Mouse (Mus musculus): Measurements from ENCODE around the gene Cdh12. TPM values are rescaled to one million over a fixed set of nuclear protein-coding genes. Genes with fewer than 3 reads are reported as not detected.

The Cdh12 gene
- total and polyA plus RNA-seq, 3 experiments = 0.13 to 0.16 TPM; not detected in 1

- Histone ChIP-seq H3K9me3 (replicated peaks; ENCODE audit: low read length) (peaks cover 8% of the 10 kb centered on the region), H3K9ac (ENCODE audit: insufficient read depth, low read depth) (no peak overlapping the region), H3K27ac (ENCODE audit: insufficient read depth, low read depth) (no peak overlapping the region), H3K4me3 (replicated peaks in 1 of 3; ENCODE audit: low read depth in 2 of 3, low read length in 2 of 3, poor library complexity in 1 of 3) (no peak overlapping the region), H3K36me3 (replicated peaks in 1 of 2; ENCODE audit: control insufficient read depth in 1 of 2, insufficient read depth in 1 of 2, low read length in 1 of 2) (no peaks in the 10 kb centered on the region), H3K27me3 (replicated peaks) (no peaks in the 10 kb centered on the region), H3K79me2 (replicated peaks; ENCODE audit: control insufficient read depth, extremely low read depth, insufficient read depth, poor library complexity, severe bottlenecking) (no peaks in the 10 kb centered on the region), H3K4me1 (ENCODE audit: control insufficient read depth in 1 of 2, insufficient read depth in 2 of 2) (no peaks in the 10 kb centered on the region), H3K4me2 (ENCODE audit: insufficient read depth, low read depth, poor library complexity, severe bottlenecking) (no peak overlapping the region)
- dilution Hi-C loops (cut with MboI; ENCODE audit: extremely low pct_ligation_motif_present, extremely low pct_unique_long_range_greater_than_20kb, low sequenced_read_pairs) = no loop called here
- DNase-seq (ENCODE audit: extremely low read depth) = no peak
- in situ Hi-C loops (cut with MboI; ENCODE audit: low pct_ligation_motif_present, low pct_unique_long_range_greater_than_20kb, low sequenced_read_pairs) = no loop called here
- no peak for TF ChIP-seq POLR2AphosphoS2 (IDR thresholded peaks at IDR 0.05; ENCODE audit: low read depth, low read length)
- no peak for TF ChIP-seq RAD21 (IDR thresholded peaks at IDR 0.05; ENCODE audit: low read depth, low read length)
- TF ChIP-seq TBP (conservative IDR thresholded peaks at IDR 0.05; ENCODE audit: low read depth, low read length) = no peak
- TF ChIP-seq BHLHE40 (IDR thresholded peaks at IDR 0.05; ENCODE audit: low read depth, low read length) = no peak
- no peak for TF ChIP-seq NELFE (IDR thresholded peaks at IDR 0.05; ENCODE audit: low read depth, low read length)
- no peak for TF ChIP-seq USF1 (IDR thresholded peaks at IDR 0.05; ENCODE audit: low read depth, low read length)
- TF ChIP-seq MEF2A (IDR thresholded peaks at IDR 0.05; ENCODE audit: borderline replicate concordance, low read depth, low read length) = no peak
- TF ChIP-seq MAFK (IDR thresholded peaks at IDR 0.05; ENCODE audit: insufficient replicate concordance, low read length) = no peak
- no peak for TF ChIP-seq CTCF (conservative IDR thresholded peaks at IDR 0.05 in 1 of 2, IDR thresholded peaks at IDR 0.05 in 1 of 2; ENCODE audit: low read depth in 2 of 2, low read length in 2 of 2)
- no peak for TF ChIP-seq MAX (IDR thresholded peaks at IDR 0.05; ENCODE audit: low read length)
- TF ChIP-seq IRF4 (IDR thresholded peaks at IDR 0.05; ENCODE audit: low read depth, low read length) = no peak
- no peak for TF ChIP-seq SIN3A (IDR thresholded peaks at IDR 0.05; ENCODE audit: low read length)
- TF ChIP-seq RCOR1 (conservative IDR thresholded peaks at IDR 0.05; ENCODE audit: low read depth, low read length) = no peak
- no peak for TF ChIP-seq KAT2A (IDR thresholded peaks at IDR 0.05; ENCODE audit: insufficient replicate concordance, low read length)
Observed at GRCm38 (mm10) chr15:20863076-20863475, 414.0 kb downstream of the Cdh12 start.

DNA sequence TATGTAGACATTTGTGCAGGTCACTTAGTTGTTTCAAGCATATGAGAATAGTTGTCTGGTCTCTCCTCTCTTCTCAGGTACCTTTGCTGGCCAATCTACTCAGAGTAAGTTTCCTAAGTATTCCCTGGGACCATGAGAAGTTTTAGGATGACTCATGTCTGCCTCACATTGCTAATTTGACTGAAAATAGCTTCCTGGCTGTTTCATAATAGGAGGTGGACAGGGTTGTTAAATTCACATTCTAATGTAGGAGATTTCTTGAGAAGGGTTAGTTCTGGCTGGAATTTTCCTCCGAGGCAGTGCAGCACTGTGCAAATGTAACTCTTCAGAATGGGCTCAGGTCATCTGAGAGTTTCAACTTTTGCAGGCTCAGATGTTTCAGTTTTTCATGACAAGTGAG, 423.5 kb downstream of the Cdh12 start:
- H3K4me1 ChIP-seq (ENCODE audit: control insufficient read depth in 1 of 2, insufficient read depth in 2 of 2) = peaks cover 0 to 5% of the 10 kb centered on the region in 2 experiments; a peak in 1 of 4 replicates
- no peak overlapping the region for H3K4me2 ChIP-seq (ENCODE audit: insufficient read depth, low read depth, poor library complexity, severe bottlenecking)
- dilution Hi-C loops (cut with MboI; ENCODE audit: extremely low pct_ligation_motif_present, extremely low pct_unique_long_range_greater_than_20kb, low sequenced_read_pairs) = no loop called here
- no peak overlapping the region for H3K4me3 ChIP-seq (replicated peaks in 1 of 3; ENCODE audit: low read depth in 2 of 3, low read length in 2 of 3, poor library complexity in 1 of 3)
- H3K27me3 ChIP-seq (replicated peaks) = no peaks in the 10 kb centered on the region
- no peaks in the 10 kb centered on the region for H3K36me3 ChIP-seq (replicated peaks in 1 of 2; ENCODE audit: control insufficient read depth in 1 of 2, insufficient read depth in 1 of 2, low read length in 1 of 2)
- peaks cover 10% of the 10 kb centered on the region for H3K9me3 ChIP-seq (replicated peaks; ENCODE audit: low read length)
- in situ Hi-C loops (cut with MboI; ENCODE audit: low pct_ligation_motif_present, low pct_unique_long_range_greater_than_20kb, low sequenced_read_pairs) = no loop called here
- no peak overlapping the region for H3K27ac ChIP-seq (ENCODE audit: insufficient read depth, low read depth)
- no peak for DNase-seq (ENCODE audit: extremely low read depth)
- TF ChIP-seq NRF1 (IDR thresholded peaks at IDR 0.05; ENCODE audit: low read depth, low read length) (no peak), MAX (IDR thresholded peaks at IDR 0.05; ENCODE audit: low read length) (no peak), JUN (IDR thresholded peaks at IDR 0.05; ENCODE audit: insufficient read depth, low read depth, low read length) (no peak), MEF2A (IDR thresholded peaks at IDR 0.05; ENCODE audit: borderline replicate concordance, low read depth, low read length) (no peak), EP300 (IDR thresholded peaks at IDR 0.05; ENCODE audit: low read length) (no peak), KAT2A (IDR thresholded peaks at IDR 0.05; ENCODE audit: insufficient replicate concordance, low read length) (no peak), RAD21 (IDR thresholded peaks at IDR 0.05; ENCODE audit: low read depth, low read length) (no peak), RCOR1 (conservative IDR thresholded peaks at IDR 0.05; ENCODE audit: low read depth, low read length) (no peak), USF1 (IDR thresholded peaks at IDR 0.05; ENCODE audit: low read depth, low read length) (no peak), MAZ (IDR thresholded peaks at IDR 0.05; ENCODE audit: low read depth, low read length) (no peak), ELF1 (IDR thresholded peaks at IDR 0.05; ENCODE audit: low read depth, low read length) (no peak)
- no peaks in the 10 kb centered on the region for H3K79me2 ChIP-seq (replicated peaks; ENCODE audit: control insufficient read depth, extremely low read depth, insufficient read depth, poor library complexity, severe bottlenecking)
- no peak overlapping the region for H3K9ac ChIP-seq (ENCODE audit: insufficient read depth, low read depth)
